Mouse (Mus musculus): ENCODE data around the gene Ngef.
"Not testable (repeated sequence)": the region's sequence is repeated elsewhere in the genome, so short reads cannot be mapped to it uniquely, and the experiment has no call there.

The Ngef gene

DNA sequence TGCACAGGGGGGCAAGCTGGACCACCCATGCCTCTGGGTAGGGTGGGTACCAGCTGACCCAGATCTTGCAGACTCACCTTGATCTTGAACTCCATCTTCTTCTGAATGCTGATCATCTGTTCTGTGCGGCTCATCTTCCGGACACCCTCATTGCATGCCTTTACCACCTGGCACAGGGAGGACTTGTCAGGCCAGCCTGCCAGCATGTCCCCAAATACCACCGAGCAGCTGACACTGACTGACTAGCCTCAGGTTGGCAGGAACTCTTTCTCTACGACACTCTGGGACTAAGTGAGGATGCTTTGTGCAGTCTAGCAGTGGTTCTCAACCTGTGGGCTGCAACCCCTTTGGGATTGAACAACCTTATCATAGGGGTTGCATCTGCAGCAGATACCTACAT, 91.1 kb downstream of the Ngef start:
- in situ Hi-C loops (cut with MboI, MseI), result loop anchor here (25.0 kb wide), 1 partner anchor 1305 kb away; no protein-coding TSS in a partner anchor

DNA sequence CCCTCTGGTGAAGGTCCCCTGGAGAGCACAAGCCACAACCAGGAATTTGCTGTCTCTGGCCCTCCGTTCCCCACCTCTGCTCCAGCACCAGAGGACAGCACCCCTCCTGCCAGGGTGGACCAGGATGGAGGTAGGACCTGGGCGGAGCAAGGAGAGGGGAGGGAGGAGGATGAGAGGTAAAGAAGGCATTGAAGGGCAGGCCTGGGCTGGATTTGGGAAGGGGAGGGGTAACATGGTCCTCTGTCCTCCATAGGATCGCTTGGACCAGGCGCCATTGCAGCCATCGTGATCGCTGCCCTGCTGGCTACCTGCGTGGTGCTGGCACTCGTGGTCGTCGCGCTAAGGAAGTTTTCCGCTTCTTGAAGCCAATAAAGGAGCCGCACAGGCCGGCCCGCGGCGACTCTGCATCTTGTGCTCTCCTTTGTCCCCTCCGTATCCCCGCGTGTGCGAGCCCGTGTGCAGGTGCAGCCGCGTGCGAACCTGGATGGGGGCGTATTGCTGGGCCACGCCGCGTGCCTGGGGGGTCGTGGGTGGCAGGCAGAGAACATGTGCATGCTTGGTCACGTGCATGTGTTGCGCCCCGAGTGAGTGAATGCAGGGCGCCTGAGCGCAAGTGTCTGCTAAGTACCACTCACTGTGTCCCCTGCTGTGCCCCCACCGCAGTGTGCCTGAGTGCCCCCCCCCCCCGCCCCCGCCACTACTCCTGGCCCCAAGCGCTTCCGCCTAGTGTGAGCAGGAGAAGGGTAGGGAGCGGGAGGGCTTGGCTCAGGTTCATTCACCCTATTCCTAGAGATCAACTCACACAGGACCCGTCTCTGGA, 98.4 kb downstream of the Ngef start:
- in situ Hi-C loops (cut with MboI, MseI), result loop anchor here (25.0 kb wide), 1 partner anchor 1312 kb away; no protein-coding TSS in a partner anchor

DNA sequence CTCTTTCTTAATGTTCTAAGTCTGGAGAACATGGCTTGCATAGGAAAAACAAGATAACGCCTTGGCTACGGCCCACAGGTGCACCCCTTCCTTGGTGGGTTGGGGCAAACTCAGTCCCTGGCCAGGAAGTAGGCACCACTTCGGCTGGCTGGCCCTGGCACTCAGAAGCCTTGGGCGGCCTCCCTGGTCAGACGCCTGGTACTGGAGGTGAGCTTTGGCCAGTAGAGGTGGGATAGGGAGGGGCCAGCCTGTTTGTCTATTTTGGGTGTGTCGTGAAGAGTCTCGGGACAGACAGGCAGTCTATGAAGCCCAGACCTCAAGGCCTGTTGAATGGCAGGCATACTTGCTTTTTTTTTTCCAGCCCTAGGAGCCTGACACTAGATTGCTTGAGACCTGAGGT, 101.1 kb downstream of the Ngef start:
- in situ Hi-C loops (cut with MboI, MseI), result no loop called here

DNA sequence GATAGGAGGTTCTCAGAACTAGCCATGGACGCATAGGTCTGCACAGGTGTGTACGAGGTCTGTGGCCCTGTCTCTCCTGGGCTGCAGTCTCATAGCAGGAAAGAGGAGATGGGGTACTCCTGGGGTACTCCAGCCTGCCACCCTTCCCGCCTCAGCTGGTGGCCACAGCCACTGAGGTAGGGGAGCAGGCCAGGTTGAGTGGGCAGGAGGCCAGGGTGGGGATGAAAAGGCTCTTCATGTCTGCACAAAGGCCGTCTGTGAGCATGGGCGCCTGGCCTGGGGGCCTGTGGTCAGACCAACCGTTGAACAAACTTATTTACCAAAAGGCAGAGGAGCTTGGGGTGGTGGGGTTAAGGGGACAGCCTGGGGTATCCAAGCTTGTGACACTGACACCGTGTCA, 101.8 kb downstream of the Ngef start:
- in situ Hi-C loops (cut with MboI, MseI), result no loop called here

DNA sequence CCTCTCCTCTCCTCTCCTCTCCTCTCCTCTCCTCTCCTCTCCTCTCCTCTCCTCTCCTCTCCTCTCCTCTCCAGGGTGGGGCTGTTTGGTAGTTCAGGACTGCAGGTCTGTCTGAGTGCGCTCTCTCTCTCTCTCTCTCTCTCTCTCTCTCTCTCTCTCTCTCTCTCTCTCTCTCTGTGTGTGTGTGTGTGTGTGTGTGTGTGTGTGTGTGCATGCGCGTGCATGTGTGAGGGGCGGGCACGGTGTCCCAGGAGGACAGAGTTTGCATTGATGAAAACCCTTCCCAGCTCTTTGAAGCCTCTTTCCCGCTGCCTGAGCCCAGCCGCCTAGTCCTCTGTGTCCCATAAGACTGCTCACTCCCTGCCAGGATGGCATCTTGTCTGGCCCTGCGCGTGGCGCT, 103.7 kb downstream of the Ngef start, which contains the start of gene Snorc:
TSS of gene Snorc (plus strand) at position 301 of the 400 bp plus-strand sequence.
- in situ Hi-C loops (cut with MboI, MseI), result not testable (repeated sequence)

DNA sequence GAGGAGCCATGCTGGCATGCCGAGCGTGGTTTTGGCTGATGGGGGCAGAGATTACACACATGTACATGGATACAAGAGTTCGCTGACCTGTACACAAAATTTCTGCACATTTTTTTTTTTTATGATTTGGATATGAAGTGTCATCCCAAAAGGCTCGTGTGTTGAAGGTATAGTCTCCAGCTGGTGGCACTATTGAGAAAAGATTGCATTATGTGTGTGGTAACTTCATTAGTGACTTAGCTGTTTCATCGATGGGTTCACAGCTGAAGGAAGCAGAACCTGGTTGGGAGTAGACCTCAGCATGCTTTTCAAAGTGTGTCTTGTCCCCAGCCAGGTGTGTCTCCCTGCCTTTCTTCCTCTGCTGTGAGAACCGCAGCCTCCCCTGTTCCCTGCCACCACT, 105.3 kb downstream of the Ngef start:
- in situ Hi-C loops (cut with MboI, MseI), result no loop called here

DNA sequence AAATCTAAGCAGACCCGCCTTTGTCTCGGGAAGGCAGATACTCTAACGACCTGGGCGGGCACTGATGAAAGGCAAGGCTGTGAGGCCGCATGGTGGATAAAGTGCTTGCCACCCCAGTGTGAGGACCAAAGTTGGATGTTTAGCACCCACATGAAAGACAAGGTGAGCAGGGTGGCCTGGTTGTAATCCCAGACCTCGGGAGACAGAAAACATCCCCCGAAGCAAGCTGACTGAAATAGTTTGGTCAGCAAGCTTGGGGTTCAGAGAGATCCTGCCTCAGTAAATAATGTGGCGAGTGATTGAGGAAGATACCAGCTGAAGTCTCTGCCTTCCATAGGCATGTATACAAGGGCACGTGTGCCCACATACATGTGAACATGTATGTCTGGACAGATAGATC, 106.2 kb downstream of the Ngef start:
- in situ Hi-C loops (cut with MboI, MseI), result no loop called here

DNA sequence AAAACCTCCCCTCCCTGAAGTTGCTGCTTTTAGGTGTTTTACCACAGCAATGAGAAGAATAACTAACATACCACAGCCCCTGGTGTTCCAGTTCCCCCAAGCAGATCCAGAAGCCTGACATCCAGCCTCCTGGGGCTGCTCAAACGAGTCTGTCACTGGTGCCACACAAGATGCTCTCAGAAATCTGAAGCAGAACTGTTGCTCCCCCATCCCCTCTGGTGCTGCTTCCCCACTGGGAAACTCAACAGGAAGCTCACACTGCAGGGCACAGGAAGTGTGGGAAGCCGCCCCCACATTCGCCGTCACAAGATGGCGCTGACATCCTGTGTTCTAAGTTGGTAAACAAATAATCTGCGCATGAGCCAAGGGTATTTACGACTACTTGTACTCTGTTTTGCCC, 113.8 kb downstream of the Ngef start:
- in situ Hi-C loops (cut with MboI, MseI), result loop anchor here (10.0 kb wide), 1 partner anchor 205 kb away; no protein-coding TSS in a partner anchor

DNA sequence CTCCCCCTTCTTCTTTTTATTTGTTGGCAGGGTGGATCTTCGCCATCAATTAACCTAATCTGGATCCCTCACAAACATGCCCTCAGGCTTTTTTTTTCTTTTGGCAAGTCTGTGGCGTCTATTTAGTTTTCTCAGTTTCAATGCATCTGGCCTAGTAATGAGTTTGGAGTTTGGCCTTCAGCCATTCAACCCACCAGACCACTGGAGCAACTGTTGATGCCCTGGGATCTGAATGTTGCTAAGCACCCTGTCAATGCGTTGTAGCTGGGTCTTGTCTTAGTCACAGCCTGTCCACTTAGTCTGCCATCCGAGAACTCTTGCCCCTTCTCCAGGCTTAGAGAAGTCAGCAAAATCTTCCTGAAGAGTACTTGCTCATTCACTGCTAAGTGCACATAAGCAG, 115.6 kb downstream of the Ngef start:
- in situ Hi-C loops (cut with MboI, MseI), result loop anchor here (10.0 kb wide), 1 partner anchor 207 kb away; no protein-coding TSS in a partner anchor

DNA sequence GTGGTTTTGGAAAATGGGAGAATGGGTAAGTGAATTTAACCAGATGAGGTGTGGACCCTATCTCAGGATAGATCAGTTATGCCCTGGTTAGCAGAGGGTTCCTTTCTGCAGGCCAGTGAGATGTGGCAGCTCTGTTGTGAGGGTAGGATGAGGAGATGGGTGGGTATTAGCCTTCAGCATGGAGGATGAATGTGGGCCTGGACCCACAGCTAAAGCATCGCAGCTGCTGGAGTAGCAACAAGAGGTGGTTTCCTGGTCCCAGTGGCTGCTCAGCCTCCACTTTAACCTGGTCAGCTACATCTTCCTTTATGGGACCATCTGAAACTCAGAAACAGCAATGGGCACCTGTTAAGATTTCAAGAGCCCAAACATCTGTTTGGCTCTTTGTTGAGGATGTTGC, 117.2 kb downstream of the Ngef start:
- in situ Hi-C loops (cut with MboI, MseI), result loop anchor here (10.0 kb wide), 1 partner anchor 208 kb away; no protein-coding TSS in a partner anchor

DNA sequence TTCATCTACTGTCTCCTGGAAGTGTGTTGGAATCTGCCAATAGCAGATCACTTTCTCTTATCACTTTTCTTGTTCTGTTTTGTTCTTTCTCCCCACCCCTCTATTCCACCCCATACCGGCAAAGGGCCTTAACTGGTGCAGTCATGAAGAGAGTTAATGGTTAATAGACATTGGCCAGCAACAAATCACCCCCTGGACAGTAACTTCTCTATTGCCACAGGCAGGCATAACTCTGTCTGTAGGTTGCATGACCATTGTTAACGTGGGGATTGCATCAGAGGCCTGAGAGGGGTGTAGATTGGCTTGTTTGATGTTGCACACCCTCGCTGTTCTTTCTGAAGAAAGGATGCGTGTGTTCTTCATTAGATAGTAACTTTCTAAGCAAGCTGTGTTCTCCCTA, 124.2 kb downstream of the Ngef start:
- in situ Hi-C loops (cut with MboI, MseI), result no loop called here

DNA sequence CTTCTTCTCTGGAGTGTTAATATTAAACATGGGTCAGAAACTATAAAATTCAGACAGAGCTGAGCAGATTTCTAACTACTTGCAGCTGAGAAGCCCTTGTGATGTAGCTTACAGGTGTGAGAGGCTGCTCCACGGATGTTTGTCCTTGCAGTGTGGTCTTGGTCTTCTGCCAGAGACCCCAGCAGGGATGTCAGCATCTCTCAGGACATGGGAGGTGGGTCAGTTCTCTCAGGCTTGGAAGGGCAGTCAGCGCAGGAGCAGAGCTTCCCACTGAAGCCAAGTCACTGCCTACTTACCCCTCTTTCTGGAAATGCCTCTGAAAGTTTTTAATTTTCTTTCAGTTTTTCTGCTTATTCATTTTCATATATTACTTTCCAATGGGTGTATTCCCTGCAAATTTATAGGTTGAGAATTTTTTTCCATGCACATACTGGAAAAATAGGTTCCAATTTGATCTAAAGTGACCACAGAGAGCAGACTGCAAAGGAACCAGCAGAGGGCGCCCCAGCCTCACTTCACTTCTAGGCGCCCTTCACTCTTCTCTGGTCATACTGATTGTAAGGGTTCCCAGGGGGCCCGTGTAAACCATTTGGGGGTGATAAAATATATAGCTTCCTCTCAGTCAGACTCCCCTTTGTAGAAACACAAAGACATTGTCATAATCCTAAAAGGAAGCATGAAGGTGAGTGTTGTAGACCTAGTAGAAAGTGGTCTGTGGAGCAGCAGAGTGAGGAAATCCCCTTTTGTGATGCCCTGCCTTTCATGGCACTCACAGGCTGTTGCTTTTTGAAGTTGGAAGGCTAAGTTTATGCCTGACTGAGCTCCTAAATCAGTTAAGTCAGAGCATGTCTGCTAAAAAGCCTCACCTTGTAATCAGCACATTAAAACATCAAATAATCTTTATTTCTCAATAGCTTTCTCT, 126.2 kb downstream of the Ngef start:
- in situ Hi-C loops (cut with MboI, MseI), result no loop called here

DNA sequence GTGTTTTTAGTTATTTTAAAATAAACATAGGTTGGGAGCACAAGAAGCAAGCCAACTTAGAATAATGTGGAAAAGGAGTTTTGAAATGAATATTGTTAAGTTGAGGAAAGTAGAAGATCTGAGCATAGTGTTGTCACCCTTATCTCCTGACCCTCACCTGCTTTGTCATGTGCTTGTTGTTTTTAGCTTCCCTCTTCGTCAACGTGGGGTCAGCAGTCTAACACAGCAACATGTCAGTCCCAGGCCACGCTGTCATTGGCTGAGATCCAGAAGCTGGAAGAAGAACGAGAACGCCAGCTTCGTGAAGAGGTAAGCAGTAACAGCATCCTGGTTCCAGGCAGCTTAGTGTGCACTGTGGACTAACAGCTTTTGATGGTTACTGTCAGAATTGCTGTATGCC, 137.1 kb downstream of the Ngef start:
- in situ Hi-C loops (cut with MboI, MseI), result loop anchor here (5.0 kb wide), 1 partner anchor 51 kb away; no protein-coding TSS in a partner anchor

DNA sequence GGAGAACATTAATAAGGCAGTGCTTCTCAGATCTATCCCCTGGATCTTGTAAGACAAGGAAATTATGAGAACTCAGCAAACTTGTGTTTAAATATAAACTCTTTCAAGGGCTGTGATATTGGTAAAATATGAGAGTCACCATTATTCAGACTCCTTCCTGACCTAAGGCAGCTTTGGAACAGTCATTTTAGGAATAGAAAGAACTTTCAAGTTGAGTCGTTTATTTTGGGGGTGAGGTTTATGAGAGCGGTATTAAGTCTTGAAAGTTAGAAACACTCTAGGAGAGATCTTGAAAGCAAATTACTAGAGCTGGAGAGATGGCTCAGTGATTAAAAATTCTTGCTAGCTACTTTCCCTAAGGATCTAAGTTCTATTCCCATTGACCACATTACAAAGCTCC, 138.5 kb downstream of the Ngef start:
- in situ Hi-C loops (cut with MboI, MseI), result loop anchor here (5.0 kb wide), 1 partner anchor 52 kb away; no protein-coding TSS in a partner anchor
